Mouse (Mus musculus): ENCODE results near the gene Fbln1. TPM values are rescaled to one million over a fixed set of nuclear protein-coding genes. Genes with fewer than 3 reads are reported as not detected.

Gene Fbln1
- polyA plus RNA-seq, 1 experiment = 32.4 TPM

DNA sequence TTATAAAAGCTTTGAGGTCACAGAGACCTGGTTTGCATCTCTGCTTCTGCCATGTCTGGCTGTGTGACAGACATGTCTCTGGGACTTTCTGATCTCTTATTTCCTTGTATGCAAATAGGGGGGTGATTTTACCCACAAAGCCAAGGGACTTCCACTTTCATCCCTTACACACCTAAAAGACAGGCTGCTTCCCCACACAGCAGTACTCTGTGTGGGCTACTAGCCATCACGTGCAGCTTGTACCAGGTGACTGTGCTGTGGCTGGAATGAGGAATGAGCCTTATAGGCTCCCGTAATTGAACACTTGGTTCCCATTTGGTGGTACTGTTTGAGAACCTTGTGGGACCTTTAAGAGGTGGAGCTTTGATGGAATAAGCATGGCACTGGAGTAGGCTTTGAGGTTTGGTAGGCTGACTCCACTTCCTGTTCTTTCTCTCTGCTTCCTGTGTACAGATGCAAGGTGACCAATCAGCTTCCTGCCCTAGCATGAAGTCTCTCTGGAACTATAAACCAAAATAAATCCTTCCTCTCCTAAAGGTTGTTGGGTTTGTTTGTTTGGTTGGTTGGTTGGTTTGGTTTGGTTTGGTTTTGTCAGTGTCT is 101.4 kb downstream of the Fbln1 start:
- Histone ChIP-seq H3K79me3 (ENCODE audit: low read depth) (no peaks in the 10 kb centered on the region), H3K27me3 (ENCODE audit: control insufficient read depth, insufficient read depth, insufficient read length) (peaks cover 20% of the 10 kb centered on the region), H3ac (ENCODE audit: control insufficient read depth, insufficient read length, low read depth) (no peak overlapping the region), H3K4me3 (ENCODE audit: insufficient read depth, poor library complexity, severe bottlenecking) (no peak overlapping the region), H3K79me2 (ENCODE audit: control insufficient read depth, insufficient read depth) (no peaks in the 10 kb centered on the region), H3K36me3 (ENCODE audit: control insufficient read depth, insufficient read depth) (no peaks in the 10 kb centered on the region)
- TF ChIP-seq USF1 (IDR thresholded peaks at IDR 0.05; ENCODE audit: low read depth) = no peak
- no peak for TF ChIP-seq MYOD1 (IDR thresholded peaks at IDR 0.05; ENCODE audit: control insufficient read depth, insufficient read length, low read depth)
- TF ChIP-seq MYOG (IDR thresholded peaks at IDR 0.05; ENCODE audit: control insufficient read depth, extremely low read depth, insufficient read length) = no peak
- no peak for TF ChIP-seq CTCF (IDR thresholded peaks at IDR 0.05; ENCODE audit: control insufficient read depth, insufficient read depth, insufficient read length)
- no peak for TF ChIP-seq MAX (IDR thresholded peaks at IDR 0.05)
- TF ChIP-seq FOSL1 (IDR thresholded peaks at IDR 0.05; ENCODE audit: insufficient read depth, low read length, poor library complexity, severe bottlenecking) = no peak
- no peak for TF ChIP-seq CEBPB (IDR thresholded peaks at IDR 0.05; ENCODE audit: low read depth)

DNA sequence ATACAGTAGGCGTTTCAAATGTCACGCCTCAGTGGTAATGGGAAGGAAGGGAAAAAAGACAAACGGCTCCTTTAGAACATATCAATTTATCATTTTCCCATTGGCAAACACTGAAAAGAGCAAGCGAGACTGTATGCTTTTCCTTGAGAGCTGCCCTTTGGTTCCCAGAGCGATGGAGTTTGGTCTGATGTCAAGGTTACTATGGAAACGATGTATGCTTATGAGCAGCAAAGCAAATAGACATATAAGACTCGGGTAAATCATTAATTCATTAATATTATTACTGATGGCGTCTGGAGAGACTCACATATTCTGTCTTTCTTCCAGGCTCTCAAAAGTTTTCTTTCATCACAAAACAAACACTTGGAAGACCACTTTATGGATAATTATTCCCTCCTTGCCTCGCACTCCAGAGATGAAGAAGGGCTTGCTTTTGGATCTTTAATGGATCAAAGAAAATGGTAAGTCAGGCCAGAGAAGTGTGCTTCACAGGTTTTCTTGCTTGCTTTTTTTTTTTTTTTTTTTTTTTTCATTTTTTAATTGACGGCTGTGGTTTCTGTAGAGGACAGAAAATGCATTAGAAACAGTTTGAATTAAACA is 105.4 kb downstream of the Fbln1 start:
- peaks cover 37% of the 10 kb centered on the region for H3K27me3 ChIP-seq (ENCODE audit: control insufficient read depth, insufficient read depth, insufficient read length)
- H3K36me3 ChIP-seq (ENCODE audit: control insufficient read depth, insufficient read depth) = no peaks in the 10 kb centered on the region
- no peak overlapping the region for H3K4me3 ChIP-seq (ENCODE audit: insufficient read depth, poor library complexity, severe bottlenecking)
- TF ChIP-seq USF1 (IDR thresholded peaks at IDR 0.05; ENCODE audit: low read depth) = no peak
- TF ChIP-seq MAX (IDR thresholded peaks at IDR 0.05) = no peak
- TF ChIP-seq MYOD1 (IDR thresholded peaks at IDR 0.05; ENCODE audit: control insufficient read depth, insufficient read length, low read depth) = no peak
- TF ChIP-seq CTCF (IDR thresholded peaks at IDR 0.05; ENCODE audit: control insufficient read depth, insufficient read depth, insufficient read length) = no peak
- TF ChIP-seq CEBPB (IDR thresholded peaks at IDR 0.05; ENCODE audit: low read depth) = no peak
- no peaks in the 10 kb centered on the region for H3K79me3 ChIP-seq (ENCODE audit: low read depth)
- H3ac ChIP-seq (ENCODE audit: control insufficient read depth, insufficient read length, low read depth) = no peak overlapping the region
- no peaks in the 10 kb centered on the region for H3K79me2 ChIP-seq (ENCODE audit: control insufficient read depth, insufficient read depth)

DNA sequence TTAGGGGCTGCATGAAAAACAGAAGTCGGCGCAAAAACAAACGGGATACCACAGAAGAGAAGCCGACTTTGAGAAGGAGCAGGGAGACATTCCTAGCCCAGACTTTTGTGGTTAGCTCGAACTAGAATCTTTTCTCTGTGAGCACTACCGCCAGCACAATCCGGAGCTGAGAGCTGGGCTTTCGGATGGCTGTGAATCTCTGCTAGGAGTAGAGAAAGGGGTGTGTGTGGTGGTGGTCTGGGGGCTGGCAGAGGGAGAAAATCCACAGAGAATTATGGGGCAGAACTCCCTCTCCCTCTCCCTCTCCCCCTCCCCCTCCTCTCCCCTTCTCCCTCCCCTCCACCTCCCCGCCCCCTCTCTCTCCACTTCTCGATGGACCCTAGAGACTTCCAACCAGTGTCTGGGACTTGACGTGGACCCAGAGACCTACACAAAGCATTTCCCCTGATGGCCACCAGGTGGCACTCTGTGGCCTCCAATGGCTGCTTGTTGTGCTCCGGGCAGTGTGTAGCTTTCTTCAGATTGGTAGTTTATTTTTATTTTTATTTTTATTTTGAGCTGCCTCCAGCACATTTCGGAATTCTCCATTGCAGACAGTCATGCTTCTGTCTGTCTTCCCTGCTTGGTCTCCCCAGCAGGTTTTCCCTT is 109.8 kb downstream of the Fbln1 start:
- TF ChIP-seq MYOD1 (IDR thresholded peaks at IDR 0.05; ENCODE audit: control insufficient read depth, insufficient read length, low read depth) (no peak), CTCF (IDR thresholded peaks at IDR 0.05; ENCODE audit: control insufficient read depth, insufficient read depth, insufficient read length) (peak; percentile 94), FOSL1 (IDR thresholded peaks at IDR 0.05; ENCODE audit: insufficient read depth, low read length, poor library complexity, severe bottlenecking) (no peak), MYOG (IDR thresholded peaks at IDR 0.05; ENCODE audit: control insufficient read depth, extremely low read depth, insufficient read length) (no peak), USF1 (IDR thresholded peaks at IDR 0.05; ENCODE audit: low read depth) (no peak), CEBPB (IDR thresholded peaks at IDR 0.05; ENCODE audit: low read depth) (no peak)
- Histone ChIP-seq H3K4me3 (ENCODE audit: insufficient read depth, poor library complexity, severe bottlenecking) (no peak overlapping the region), H3K36me3 (ENCODE audit: control insufficient read depth, insufficient read depth) (no peaks in the 10 kb centered on the region), H3K79me3 (ENCODE audit: low read depth) (no peaks in the 10 kb centered on the region), H3K27me3 (ENCODE audit: control insufficient read depth, insufficient read depth, insufficient read length) (peaks cover 33% of the 10 kb centered on the region), H3K79me2 (ENCODE audit: control insufficient read depth, insufficient read depth) (no peaks in the 10 kb centered on the region), H3ac (ENCODE audit: control insufficient read depth, insufficient read length, low read depth) (no peak overlapping the region)

DNA sequence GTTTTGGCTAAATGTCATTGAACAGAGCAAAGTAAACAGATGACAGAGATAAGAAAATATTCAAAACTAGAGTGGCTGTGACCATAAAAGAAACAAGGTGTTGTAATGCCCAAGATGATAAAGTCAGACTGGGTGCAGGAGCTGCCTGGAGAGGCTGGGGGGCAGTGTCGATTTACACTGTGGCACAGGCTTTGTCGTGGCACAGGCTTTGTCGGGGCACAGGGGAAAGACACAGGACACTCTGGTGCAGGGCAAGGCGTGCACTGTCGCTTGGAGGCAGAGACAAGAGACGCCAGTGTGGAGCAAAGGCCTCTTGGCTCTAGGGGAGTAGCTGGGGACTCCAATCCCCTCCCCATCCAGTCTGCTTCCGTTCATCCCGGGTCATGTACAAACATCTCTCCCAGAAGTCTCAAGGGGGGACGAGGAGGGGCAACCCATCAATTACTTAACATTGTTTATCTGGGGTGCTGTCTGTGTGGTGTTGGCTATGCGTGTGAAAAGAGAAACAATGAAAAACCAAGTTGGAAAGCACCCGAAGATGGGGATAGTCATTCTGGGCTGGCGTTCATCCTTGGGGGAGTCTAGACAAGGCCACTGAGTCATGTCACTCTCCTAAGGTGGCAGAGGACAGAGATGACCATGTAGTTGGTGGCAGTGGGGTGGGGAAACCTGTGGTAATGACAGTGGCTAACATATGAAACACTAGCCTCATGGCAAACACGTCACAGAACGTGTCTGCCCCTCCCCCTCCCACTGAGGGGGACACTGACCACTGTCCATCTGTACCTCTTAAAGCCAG is 110.8 kb downstream of the Fbln1 start:
- no peaks in the 10 kb centered on the region for H3K79me2 ChIP-seq (ENCODE audit: control insufficient read depth, insufficient read depth)
- H3K27me3 ChIP-seq (ENCODE audit: control insufficient read depth, insufficient read depth, insufficient read length) = peaks cover 28% of the 10 kb centered on the region
- no peaks in the 10 kb centered on the region for H3K79me3 ChIP-seq (ENCODE audit: low read depth)
- no peak overlapping the region for H3K4me3 ChIP-seq (ENCODE audit: insufficient read depth, poor library complexity, severe bottlenecking)
- TF ChIP-seq MYOG (IDR thresholded peaks at IDR 0.05; ENCODE audit: control insufficient read depth, extremely low read depth, insufficient read length) = no peak
- no peak for TF ChIP-seq USF1 (IDR thresholded peaks at IDR 0.05; ENCODE audit: low read depth)
- TF ChIP-seq FOSL1 (IDR thresholded peaks at IDR 0.05; ENCODE audit: insufficient read depth, low read length, poor library complexity, severe bottlenecking) = no peak
- no peak for TF ChIP-seq MYOD1 (IDR thresholded peaks at IDR 0.05; ENCODE audit: control insufficient read depth, insufficient read length, low read depth)
- TF ChIP-seq MAX (IDR thresholded peaks at IDR 0.05) = no peak
- TF ChIP-seq CEBPB (IDR thresholded peaks at IDR 0.05; ENCODE audit: low read depth) = no peak
- no peak for TF ChIP-seq CTCF (IDR thresholded peaks at IDR 0.05; ENCODE audit: control insufficient read depth, insufficient read depth, insufficient read length)
- no peaks in the 10 kb centered on the region for H3K36me3 ChIP-seq (ENCODE audit: control insufficient read depth, insufficient read depth)
- no peak overlapping the region for H3ac ChIP-seq (ENCODE audit: control insufficient read depth, insufficient read length, low read depth)

DNA sequence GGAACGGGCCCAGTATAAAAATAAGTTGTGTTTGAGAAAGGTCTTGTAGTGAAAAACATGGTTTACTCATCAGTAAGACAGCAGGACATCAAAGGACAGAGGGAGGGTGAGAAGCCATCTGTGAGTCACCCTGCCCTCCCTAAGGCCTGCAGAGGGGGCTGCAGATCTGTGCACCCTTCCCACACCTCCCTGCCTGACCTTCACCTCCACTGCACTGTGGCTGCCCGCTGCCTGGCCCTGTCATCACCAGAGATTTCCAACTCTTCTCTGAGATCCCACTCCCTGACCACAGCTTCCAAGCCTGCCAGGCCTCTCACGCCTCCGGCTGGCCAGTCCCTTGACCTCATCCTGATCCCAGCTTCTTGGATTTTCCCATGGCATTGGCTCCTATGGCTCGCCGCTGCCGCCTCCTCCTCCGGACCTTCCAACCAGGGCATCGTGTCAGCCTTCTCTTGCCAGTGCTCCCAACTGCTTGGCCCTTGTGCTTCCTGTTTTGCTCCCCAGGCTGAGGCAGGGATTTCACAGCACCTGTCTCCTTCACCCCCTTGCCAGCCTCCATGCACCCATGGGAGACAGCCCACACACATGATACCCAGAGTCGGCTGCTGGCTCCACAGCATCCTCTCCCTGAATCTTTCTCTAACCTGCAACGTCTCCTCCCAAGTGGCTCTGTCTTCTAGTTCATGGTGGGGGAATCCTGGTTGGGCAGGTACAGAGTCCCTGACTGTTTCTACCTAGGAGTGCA is 114.3 kb downstream of the Fbln1 start:
- TF ChIP-seq FOSL1 (IDR thresholded peaks at IDR 0.05; ENCODE audit: insufficient read depth, low read length, poor library complexity, severe bottlenecking) = no peak
- TF ChIP-seq CTCF (IDR thresholded peaks at IDR 0.05; ENCODE audit: control insufficient read depth, insufficient read depth, insufficient read length) = peak; percentile 64
- no peaks in the 10 kb centered on the region for H3K79me2 ChIP-seq (ENCODE audit: control insufficient read depth, insufficient read depth)
- no peak overlapping the region for H3K4me3 ChIP-seq (ENCODE audit: insufficient read depth, poor library complexity, severe bottlenecking)
- H3K27me3 ChIP-seq (ENCODE audit: control insufficient read depth, insufficient read depth, insufficient read length) = peaks cover under 1% of the 10 kb centered on the region
- no peak overlapping the region for H3ac ChIP-seq (ENCODE audit: control insufficient read depth, insufficient read length, low read depth)
- H3K79me3 ChIP-seq (ENCODE audit: low read depth) = no peaks in the 10 kb centered on the region
- H3K36me3 ChIP-seq (ENCODE audit: control insufficient read depth, insufficient read depth) = no peaks in the 10 kb centered on the region
